Mouse (Mus musculus): ENCODE measurements at regions not wholly inside any gene's neighbourhood (a gene's known extent, or its start where the extent isn't known, plus 50 kb on each side); places are given as distances from the start of the nearest gene placed in this dataset.

- Histone ChIP-seq H3K27ac (ENCODE audit: insufficient read depth, low read depth, low read length) (no peak overlapping the region), H3K4me3 (ENCODE audit: insufficient read depth, low read length) (no peak overlapping the region), H3K4me1 (ENCODE audit: control insufficient read depth, insufficient read depth, low read length) (no peaks in the 10 kb centered on the region)
- no peak for TF ChIP-seq POLR2A (IDR thresholded peaks at IDR 0.05; ENCODE audit: borderline replicate concordance, low read depth, low read length)
- TF ChIP-seq CTCF (IDR thresholded peaks at IDR 0.05; ENCODE audit: low read depth, low read length), result no peak
Observed at GRCm38 (mm10) chr1:194310373-194310772, 307.6 kb upstream of the Plxna2 start.

- Histone ChIP-seq H3K4me1 (ENCODE audit: control insufficient read depth, insufficient read depth, low read length) (no peaks in the 10 kb centered on the region), H3K27ac (ENCODE audit: insufficient read depth, low read depth, low read length) (no peak overlapping the region), H3K4me3 (ENCODE audit: insufficient read depth, low read length) (no peak overlapping the region)
- no peak for TF ChIP-seq POLR2A (IDR thresholded peaks at IDR 0.05; ENCODE audit: borderline replicate concordance, low read depth, low read length)
- TF ChIP-seq CTCF (IDR thresholded peaks at IDR 0.05; ENCODE audit: low read depth, low read length), result no peak
Observed at GRCm38 (mm10) chr1:194308648-194309047, 309.4 kb upstream of the Plxna2 start.

- Histone ChIP-seq H3K27ac (ENCODE audit: insufficient read depth, low read depth, low read length) (no peak overlapping the region), H3K4me3 (ENCODE audit: insufficient read depth, low read length) (no peak overlapping the region), H3K4me1 (ENCODE audit: control insufficient read depth, insufficient read depth, low read length) (no peaks in the 10 kb centered on the region)
- no peak for TF ChIP-seq POLR2A (IDR thresholded peaks at IDR 0.05; ENCODE audit: borderline replicate concordance, low read depth, low read length)
- TF ChIP-seq CTCF (IDR thresholded peaks at IDR 0.05; ENCODE audit: low read depth, low read length), result no peak
Observed at GRCm38 (mm10) chr1:194303951-194304350, 314.1 kb upstream of the Plxna2 start.

- TF ChIP-seq POLR2A (IDR thresholded peaks at IDR 0.05; ENCODE audit: borderline replicate concordance, low read depth, low read length) (no peak), CTCF (IDR thresholded peaks at IDR 0.05; ENCODE audit: low read depth, low read length) (no peak)
- Histone ChIP-seq H3K4me1 (ENCODE audit: control insufficient read depth, insufficient read depth, low read length) (no peaks in the 10 kb centered on the region), H3K4me3 (ENCODE audit: insufficient read depth, low read length) (no peak overlapping the region), H3K27ac (ENCODE audit: insufficient read depth, low read depth, low read length) (no peak overlapping the region)
Observed at GRCm38 (mm10) chr1:194302775-194303174, 315.2 kb upstream of the Plxna2 start.

- no peak overlapping the region for H3K27ac ChIP-seq (ENCODE audit: insufficient read depth, low read depth, low read length)
- no peak overlapping the region for H3K4me3 ChIP-seq (ENCODE audit: insufficient read depth, low read length)
- TF ChIP-seq POLR2A (IDR thresholded peaks at IDR 0.05; ENCODE audit: borderline replicate concordance, low read depth, low read length), result no peak
- TF ChIP-seq CTCF (IDR thresholded peaks at IDR 0.05; ENCODE audit: low read depth, low read length), result no peak
- H3K4me1 ChIP-seq (ENCODE audit: control insufficient read depth, insufficient read depth, low read length), result no peaks in the 10 kb centered on the region
Observed at GRCm38 (mm10) chr1:194281941-194282340, 336.1 kb upstream of the Plxna2 start.

- Histone ChIP-seq H3K27ac (ENCODE audit: insufficient read depth, low read depth, low read length) (no peak overlapping the region), H3K4me1 (ENCODE audit: control insufficient read depth, insufficient read depth, low read length) (no peaks in the 10 kb centered on the region), H3K4me3 (ENCODE audit: insufficient read depth, low read length) (no peak overlapping the region)
- TF ChIP-seq POLR2A (IDR thresholded peaks at IDR 0.05; ENCODE audit: borderline replicate concordance, low read depth, low read length) (no peak), CTCF (IDR thresholded peaks at IDR 0.05; ENCODE audit: low read depth, low read length) (no peak)
Observed at GRCm38 (mm10) chr1:194268028-194268427, 350.0 kb upstream of the Plxna2 start.

GRCm38 (mm10) chr1:194262374-194262773, 355.6 kb upstream of the Plxna2 start:
- H3K4me3 ChIP-seq (ENCODE audit: insufficient read depth, low read length), result no peak overlapping the region
- no peak for TF ChIP-seq CTCF (IDR thresholded peaks at IDR 0.05; ENCODE audit: low read depth, low read length)
- TF ChIP-seq POLR2A (IDR thresholded peaks at IDR 0.05; ENCODE audit: borderline replicate concordance, low read depth, low read length), result no peak
- H3K27ac ChIP-seq (ENCODE audit: insufficient read depth, low read depth, low read length), result no peak overlapping the region
- H3K4me1 ChIP-seq (ENCODE audit: control insufficient read depth, insufficient read depth, low read length), result no peaks in the 10 kb centered on the region

- Histone ChIP-seq H3K27ac (ENCODE audit: insufficient read depth, low read depth, low read length) (no peak overlapping the region), H3K4me1 (ENCODE audit: control insufficient read depth, insufficient read depth, low read length) (no peaks in the 10 kb centered on the region), H3K4me3 (ENCODE audit: insufficient read depth, low read length) (no peak overlapping the region)
- TF ChIP-seq POLR2A (IDR thresholded peaks at IDR 0.05; ENCODE audit: borderline replicate concordance, low read depth, low read length) (no peak), CTCF (IDR thresholded peaks at IDR 0.05; ENCODE audit: low read depth, low read length) (no peak)
Observed at GRCm38 (mm10) chr1:194259957-194260356, 358.1 kb upstream of the Plxna2 start.

- Histone ChIP-seq H3K27ac (ENCODE audit: insufficient read depth, low read depth, low read length) (no peak overlapping the region), H3K4me1 (ENCODE audit: control insufficient read depth, insufficient read depth, low read length) (no peaks in the 10 kb centered on the region), H3K4me3 (ENCODE audit: insufficient read depth, low read length) (no peak overlapping the region)
- TF ChIP-seq POLR2A (IDR thresholded peaks at IDR 0.05; ENCODE audit: borderline replicate concordance, low read depth, low read length), result no peak
- no peak for TF ChIP-seq CTCF (IDR thresholded peaks at IDR 0.05; ENCODE audit: low read depth, low read length)
Observed at GRCm38 (mm10) chr1:194244776-194245366, 373.1 kb upstream of the Plxna2 start.

GRCm38 (mm10) chr1:194241111-194241510, 376.9 kb upstream of the Plxna2 start:
- no peak for TF ChIP-seq POLR2A (IDR thresholded peaks at IDR 0.05; ENCODE audit: borderline replicate concordance, low read depth, low read length)
- no peak for TF ChIP-seq CTCF (IDR thresholded peaks at IDR 0.05; ENCODE audit: low read depth, low read length)
- Histone ChIP-seq H3K4me1 (ENCODE audit: control insufficient read depth, insufficient read depth, low read length) (no peaks in the 10 kb centered on the region), H3K27ac (ENCODE audit: insufficient read depth, low read depth, low read length) (no peak overlapping the region), H3K4me3 (ENCODE audit: insufficient read depth, low read length) (no peak overlapping the region)

GRCm38 (mm10) chr1:194231206-194231605, 386.8 kb upstream of the Plxna2 start:
- TF ChIP-seq POLR2A (IDR thresholded peaks at IDR 0.05; ENCODE audit: borderline replicate concordance, low read depth, low read length) (no peak), CTCF (IDR thresholded peaks at IDR 0.05; ENCODE audit: low read depth, low read length) (no peak)
- H3K4me3 ChIP-seq (ENCODE audit: insufficient read depth, low read length), result no peak overlapping the region
- H3K27ac ChIP-seq (ENCODE audit: insufficient read depth, low read depth, low read length), result no peak overlapping the region
- H3K4me1 ChIP-seq (ENCODE audit: control insufficient read depth, insufficient read depth, low read length), result no peaks in the 10 kb centered on the region
